In the genomic region with DNA sequence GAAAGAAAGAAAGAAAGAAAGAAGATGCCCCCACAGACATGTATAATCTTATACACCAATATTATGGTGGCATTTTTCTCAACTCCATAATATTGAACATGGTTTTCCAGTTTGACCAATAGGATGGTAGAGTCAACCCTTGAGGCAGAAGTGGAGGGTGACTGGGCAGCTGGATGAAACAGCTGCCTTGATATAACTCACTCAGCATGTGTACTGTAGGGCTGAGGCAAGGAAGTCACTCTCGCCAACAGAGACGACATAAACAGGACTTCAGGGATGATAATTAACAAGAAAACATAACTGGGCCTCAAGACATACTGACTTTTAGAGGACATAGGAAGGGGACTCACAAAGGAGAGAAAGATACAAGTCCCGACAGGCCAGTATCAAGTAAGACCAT, we compare ENCODE assay signal across 9 mouse cellular contexts. TPM values are rescaled to one million over a fixed set of nuclear protein-coding genes. Genes with fewer than 3 reads are reported as not detected.
DNase-seq lines count a peak whose midpoint lies in the region; ATAC-seq and TF ChIP-seq lines count a peak whose summit lies in the region.
"Had no signal": no experiment of that assay in that cellular context is flagged by ENCODE, and none has a peak within 500 bp of the region (broad histone marks: within the 10 kb centered on the region; RNA-seq: fewer than 3 reads in every experiment).

No protein-coding gene starts in this region.

- no peaks in the 10 kb centered on the region; the same call in 1 of the 2 replicates for H3K9me3 ChIP-seq in forebrain, embryonic 10.5 days
- no peaks in the 10 kb centered on the region for H3K9me3 ChIP-seq in liver, embryonic 12.5 days (replicated peaks)

- H3K36me3 ChIP-seq in heart, adult 2 months (ENCODE audit: control insufficient read depth, insufficient read depth, low read length) = peaks cover 9% of the 10 kb centered on the region
- H3K36me3 ChIP-seq in forebrain, embryonic 10.5 days (replicated peaks) = peaks cover 67% of the 10 kb centered on the region
- peaks cover 38% of the 10 kb centered on the region for H3K36me3 ChIP-seq in liver, embryonic 12.5 days

- no peak for TF ChIP-seq POLR2A in heart, adult 2 months (IDR thresholded peaks at IDR 0.05; ENCODE audit: insufficient read depth, low read depth, low read length)

- H3K79me2 ChIP-seq in heart, adult 2 months (replicated peaks; ENCODE audit: control insufficient read depth, insufficient read depth, low read length) = no peaks in the 10 kb centered on the region

- no peaks in the 10 kb centered on the region for H3K27me3 ChIP-seq in heart, adult 2 months (ENCODE audit: control insufficient read depth, insufficient read depth, low read length)
- H3K27me3 ChIP-seq in forebrain, embryonic 10.5 days (ENCODE audit: poor library complexity, severe bottlenecking) = no peaks in the 10 kb centered on the region
- H3K27me3 ChIP-seq in liver, embryonic 12.5 days (replicated peaks) = no peaks in the 10 kb centered on the region

- peak overlapping the region; percentile 90 for H3K4me2 ChIP-seq in liver, embryonic 12.5 days

- DNase-seq in heart, adult 2 months = no peak
- no peak for DNase-seq in heart, postnatal 14 days
- DNase-seq in 416B (ENCODE audit: low read depth) = peak; percentile 64
- no peak for DNase-seq in forebrain, embryonic 10.5 days (ENCODE audit: extremely low spot score, low spot score)
- DNase-seq in urinary bladder, adult 18-20 months (ENCODE audit: low spot score in 2 of 2) = no peak
- DNase-seq: right cerebral cortex, postnatal 14 days had no signal

- peak overlapping the region; percentile 89 for H3K4me3 ChIP-seq in heart, adult 2 months
- H3K4me3 ChIP-seq in forebrain, embryonic 10.5 days = peak overlapping the region; percentile 61
- peak overlapping the region; percentile 87 for H3K4me3 ChIP-seq in liver, embryonic 12.5 days

- intact Hi-C loops in heart, adult 2 months (cut with DNase I) = loop anchor here (2.0 kb wide), 2 partner anchors 88 to 142 kb away; no protein-coding TSS in a partner anchor
- intact Hi-C loops in heart, postnatal 14 days (cut with DNase I) = loop anchor here (1.0 to 5.0 kb wide), 3 partner anchors 73 to 141 kb away; a partner anchor contains a TSS

- H3K4me1 ChIP-seq in heart, adult 2 months (ENCODE audit: control insufficient read depth, insufficient read depth, low read length) = peaks cover 13% of the 10 kb centered on the region
- peaks cover 24% of the 10 kb centered on the region for H3K4me1 ChIP-seq in forebrain, embryonic 10.5 days
- peaks cover 47% of the 10 kb centered on the region for H3K4me1 ChIP-seq in liver, embryonic 12.5 days

- H3K27ac ChIP-seq in heart, adult 2 months = peak overlapping the region; percentile 80
- peak overlapping the region; percentile 83 for H3K27ac ChIP-seq in forebrain, embryonic 10.5 days
- no peak overlapping the region for H3K27ac ChIP-seq in liver, embryonic 12.5 days

- peak overlapping the region; percentile 77; the same call in 1 of the 2 replicates for H3K9ac ChIP-seq in heart, adult 2 months (ENCODE audit: low read depth, low read length)
- H3K9ac ChIP-seq in liver, embryonic 12.5 days = peak overlapping the region; percentile 76

- WGBS in heart, adult 2 months = 16% methylated on average over 3 of the region's 3 CpGs
- 30% methylated on average over 3 of the region's 3 CpGs for WGBS in forebrain, embryonic 10.5 days
- 6% methylated on average over 3 of the region's 3 CpGs for WGBS in liver, embryonic 12.5 days (ENCODE audit: insufficient replicate concordance)

- TF ChIP-seq EP300 in heart, adult 2 months (IDR thresholded peaks at IDR 0.05; ENCODE audit: insufficient read depth, low read depth, low read length) = no peak

- ATAC-seq in liver, embryonic 12.5 days = no peak
- no peak for ATAC-seq in monocyte, adult 5-6 weeks (replicated peaks; ENCODE audit: insufficient number of reproducible peaks, low FRiP score, low TSS enrichment, poor library complexity, severe bottlenecking)
- no peak for ATAC-seq in activated CD4-positive, CD25-positive, alpha-beta regulatory T cell, adult 4 months

- TF ChIP-seq CTCF in heart, adult 2 months (IDR thresholded peaks at IDR 0.05) = no peak

RNA-seq across cellular contexts. Expression of a gene that starts 0.9 kb away (rescaled TPM):
- total RNA-seq in heart, adult 2 months (2021) = under 1 TPM; 0.29 to 0.32 TPM
- polyA plus RNA-seq in heart, adult 2 months (2012; rRNA removed) = 0.70 and 0.88 TPM in 2 replicates
- under 1 TPM; 0.27 to 0.60 TPM for total RNA-seq in heart, postnatal 14 days (2021)
- polyA plus RNA-seq in forebrain, embryonic 10.5 days (2016; fragmentation: Nextera tagmentation; extraction: Ambion mirVana) = 3.4 and 3.5 TPM in 2 replicates
- polyA plus RNA-seq in liver, embryonic 12.5 days (2016; fragmentation: Nextera tagmentation; extraction: Ambion mirVana) = 0.37 and 0.68 TPM in 2 replicates
- total RNA-seq in monocyte, adult 5-6 weeks (2017) = 0.38 TPM in 1 of 3 replicates, not detected in the others
- under 1 TPM in 1 of 2 experiments, not detected in 1; 0.12 TPM for polyA plus RNA-seq in activated CD4-positive, CD25-positive, alpha-beta regulatory T cell, adult 4 months (2017; shearing (Covaris generic))

RNA-seq across cellular contexts. Expression of a gene that starts 1.4 kb away (rescaled TPM):
- total RNA-seq in heart, adult 2 months (2021) = 10 to 100 TPM; 13.7 to 14.0 TPM
- 5.3 and 9.8 TPM in 2 replicates for polyA plus RNA-seq in heart, adult 2 months (2012; rRNA removed)
- 10 to 100 TPM; 16.9 to 18.4 TPM for total RNA-seq in heart, postnatal 14 days (2021)
- polyA plus RNA-seq in forebrain, embryonic 10.5 days (2016; fragmentation: Nextera tagmentation; extraction: Ambion mirVana) = 150 and 153 TPM in 2 replicates
- polyA plus RNA-seq in liver, embryonic 12.5 days (2016; fragmentation: Nextera tagmentation; extraction: Ambion mirVana) = 60.0 and 60.2 TPM in 2 replicates
- 10.1 to 19.7 TPM (median 15.1 TPM) in 3 replicates for total RNA-seq in monocyte, adult 5-6 weeks (2017)
- polyA plus RNA-seq in activated CD4-positive, CD25-positive, alpha-beta regulatory T cell, adult 4 months (2017; shearing (Covaris generic)) = 10 to 100 TPM; 22.5 to 26.4 TPM
